Mouse (Mus musculus) frontal cortex, postnatal 36 days (tissue): ENCODE results near the gene Tyms.
A peak's percentile ranks its signal among the peaks of the same experiment; 100 is the strongest.
"Not testable (repeated sequence)": the region's sequence is repeated elsewhere in the genome, so short reads cannot be mapped to it uniquely, and the experiment has no call there.

Experiments
- DNase-seq, 2 experiments: peaks; one replicate each; pipeline ENCODE4 v3.0.0; 2022; ENCODE audit warnings: low spot score in 2 of 2

Gene Tyms

GRCm38 (mm10) chr5:30103340-30103739 lies 29.9 kb upstream of the Tyms start:
- DNase-seq, result no peak

- no peak for DNase-seq
Observed at GRCm38 (mm10) chr5:30098260-30098659, 24.8 kb upstream of the Tyms start.

- no peak for DNase-seq
Observed at GRCm38 (mm10) chr5:30095731-30096130, 22.3 kb upstream of the Tyms start.

- no peak for DNase-seq
Observed at GRCm38 (mm10) chr5:30094399-30094798, 21.0 kb upstream of the Tyms start.

- no peak for DNase-seq
Observed at GRCm38 (mm10) chr5:30092701-30093100, 19.3 kb upstream of the Tyms start.

GRCm38 (mm10) chr5:30072377-30072776 lies 1.0 kb downstream of the Tyms start:
- DNase-seq, result no peak

GRCm38 (mm10) chr5:30071677-30072076 lies 1.7 kb downstream of the Tyms start:
- DNase-seq, result no peak

GRCm38 (mm10) chr5:30067726-30068125 lies 5.7 kb downstream of the Tyms start:
- DNase-seq, result no peak

GRCm38 (mm10) chr5:30059607-30060006 lies 13.8 kb downstream of the Tyms start:
- DNase-seq, result not testable (repeated sequence)

GRCm38 (mm10) chr5:30058216-30058731 lies 15.1 kb downstream of the Tyms start:
- no peak for DNase-seq

GRCm38 (mm10) chr5:30039841-30040240 lies 33.6 kb downstream of the Tyms start:
- DNase-seq, result not testable (repeated sequence)

GRCm38 (mm10) chr5:30039324-30039723 lies 34.1 kb downstream of the Tyms start:
- not testable (repeated sequence) for DNase-seq

- not testable (repeated sequence) for DNase-seq
Observed at GRCm38 (mm10) chr5:30037111-30037510, 36.3 kb downstream of the Tyms start.

- DNase-seq, result not testable (repeated sequence)
Observed at GRCm38 (mm10) chr5:30035862-30036261, 37.6 kb downstream of the Tyms start.

GRCm38 (mm10) chr5:30014580-30014979 lies 58.8 kb downstream of the Tyms start:
- DNase-seq, result no peak

GRCm38 (mm10) chr5:30012726-30013503 lies 60.5 kb downstream of the Tyms start, which contains the start of gene Il6:
Il6 (plus strand) TSS chr5:30013114.
- peak; percentile 90 to 93 for DNase-seq
